Mouse (Mus musculus): ENCODE measurements around the gene Smndc1. TPM values are rescaled to one million over a fixed set of nuclear protein-coding genes. Genes with fewer than 3 reads are reported as not detected.

The Smndc1 gene
- 117 and 123 TPM in 2 replicates for total RNA-seq (2023)

GRCm38 (mm10) chr19:53390495-53391007 lies at the start of gene Smndc1:
Gene Smndc1 (minus strand): TSS chr19:53390578.

GRCm38 (mm10) chr19:53371666-53372065 lies 18.7 kb downstream of the Smndc1 start, which contains the start of gene Gm10197:
Gene Gm10197 (minus strand): TSS chr19:53371766.

Other genes with a start within 250 kb of the Smndc1 start
- gene Mxi1, start 80.1 kb downstream of the Smndc1 start, total RNA-seq (2023) = 96.0 and 98.9 TPM in 2 replicates
- gene Gm10197, start 18.8 kb downstream of the Smndc1 start, total RNA-seq (2023) = not detected in 2 replicates
- gene Dusp5, start 138.5 kb upstream of the Smndc1 start, total RNA-seq (2023) = 105 and 120 TPM in 2 replicates
- 7.6 and 25.2 TPM in 2 replicates for gene Nutf2-ps1, start 198.5 kb upstream of the Smndc1 start, total RNA-seq (2023)
- gene Smc3, start 209.8 kb upstream of the Smndc1 start, total RNA-seq (2023) = 34.9 and 38.9 TPM in 2 replicates